Mouse (Mus musculus): ENCODE results near the gene Cachd1. TPM values are rescaled to one million over a fixed set of nuclear protein-coding genes. Genes with fewer than 3 reads are reported as not detected.
A peak's percentile ranks its signal among the peaks of the same experiment; 100 is the strongest.

Cachd1 gene
- polyA plus RNA-seq, 1 experiment from 2014 or later, result 12.2 TPM

DNA sequence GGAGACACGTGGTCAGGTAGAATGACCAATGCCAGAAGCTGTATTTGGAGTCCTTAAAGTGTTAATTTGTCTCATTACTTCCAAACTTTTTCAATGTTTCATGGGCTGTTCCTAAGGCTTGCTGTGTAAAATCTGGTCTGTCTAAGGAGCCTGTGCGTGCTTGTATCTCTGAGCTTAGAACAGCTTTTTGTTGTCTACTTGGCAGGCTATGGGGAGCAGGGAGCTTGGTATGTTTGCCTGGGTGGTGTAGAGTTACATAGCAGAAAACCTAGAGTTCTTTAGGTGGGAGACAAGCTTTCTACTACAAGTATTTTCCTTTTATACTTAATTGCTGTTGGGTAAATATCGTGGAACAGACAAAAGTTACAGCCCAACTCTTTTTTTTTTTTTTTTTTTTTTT is 150.1 kb downstream of the Cachd1 start:
- Histone ChIP-seq H3K36me3 (ENCODE audit: insufficient read depth, low read length) (no peaks in the 10 kb centered on the region), H3K4me2 (ENCODE audit: low read length) (no peak overlapping the region), H3K9ac (ENCODE audit: low read depth, low read length) (no peak overlapping the region), H3K27ac (peak overlapping the region; percentile 31; the same call in 1 of the 2 replicates), H3K4me1 (replicated peaks; ENCODE audit: insufficient read depth, low read length) (peaks cover 8% of the 10 kb centered on the region), H3K27me3 (ENCODE audit: insufficient read depth, low read length) (no peaks in the 10 kb centered on the region), H3K9me3 (replicated peaks; ENCODE audit: low read length) (no peaks in the 10 kb centered on the region), H3K4me3 (replicated peaks; ENCODE audit: low read depth, low read length) (no peak overlapping the region)
- no peak for TF ChIP-seq CTCF (IDR thresholded peaks at IDR 0.05; ENCODE audit: low read depth)
- peak; percentile 84 for DNase-seq (ENCODE audit: low spot score)
- no peak; the same call in 1 of the 2 replicates for ATAC-seq (replicated peaks; ENCODE audit: low FRiP score, low read depth)
- 25% methylated on average over 3 of the region's 3 CpGs for WGBS

DNA sequence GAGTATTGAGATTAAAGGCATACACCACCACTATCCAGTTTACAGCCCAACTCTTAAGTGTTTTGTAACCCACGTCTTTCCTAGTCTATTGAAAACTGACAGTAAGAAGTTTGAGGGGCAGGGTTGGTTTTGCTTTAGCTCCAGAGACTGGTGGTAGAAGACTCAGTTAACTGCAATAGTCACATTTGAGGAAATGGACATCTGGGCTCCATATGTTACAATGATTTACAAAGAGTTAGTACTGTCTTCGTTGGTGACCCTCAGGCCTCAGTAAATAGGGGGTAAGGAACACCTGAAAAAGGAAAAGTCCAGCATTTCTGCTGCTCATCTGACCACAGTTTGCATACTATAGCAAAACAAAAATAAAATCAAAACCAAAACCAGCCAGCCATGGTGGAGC is 150.6 kb downstream of the Cachd1 start:
- no peaks in the 10 kb centered on the region for H3K36me3 ChIP-seq (ENCODE audit: insufficient read depth, low read length)
- peak overlapping the region; percentile 31; the same call in 1 of the 2 replicates for H3K27ac ChIP-seq
- H3K9me3 ChIP-seq (replicated peaks; ENCODE audit: low read length), result no peaks in the 10 kb centered on the region
- no peak for TF ChIP-seq CTCF (IDR thresholded peaks at IDR 0.05; ENCODE audit: low read depth)
- 37% methylated on average over 2 of the region's 2 CpGs for WGBS
- peaks cover 8% of the 10 kb centered on the region for H3K4me1 ChIP-seq (replicated peaks; ENCODE audit: insufficient read depth, low read length)
- H3K27me3 ChIP-seq (ENCODE audit: insufficient read depth, low read length), result no peaks in the 10 kb centered on the region
- no peak overlapping the region for H3K4me2 ChIP-seq (ENCODE audit: low read length)
- ATAC-seq (replicated peaks; ENCODE audit: low FRiP score, low read depth) (no peak), DNase-seq (ENCODE audit: low spot score) (no peak)
- no peak overlapping the region for H3K4me3 ChIP-seq (replicated peaks; ENCODE audit: low read depth, low read length)
- no peak overlapping the region for H3K9ac ChIP-seq (ENCODE audit: low read depth, low read length)

DNA sequence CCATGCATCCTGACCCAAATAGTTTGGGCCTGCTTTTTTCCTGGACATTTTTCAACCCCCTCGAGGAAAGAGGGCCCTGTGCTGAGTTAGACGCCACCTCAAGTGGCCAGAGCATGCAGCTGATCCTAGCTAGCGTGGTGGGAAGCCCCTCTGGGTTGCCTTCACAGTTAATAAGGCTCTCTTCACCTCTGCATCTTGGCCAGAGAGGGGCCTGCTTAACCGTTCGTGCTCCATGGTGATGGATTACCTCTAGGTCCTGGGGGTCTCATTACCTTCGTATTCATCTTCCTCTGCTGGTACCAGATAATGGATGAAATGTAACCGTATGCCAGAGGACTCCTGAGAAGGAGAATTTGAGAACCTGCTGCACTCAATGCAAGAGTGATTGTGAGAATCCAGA is 167.2 kb downstream of the Cachd1 start:
- H3K4me3 ChIP-seq (replicated peaks; ENCODE audit: low read depth, low read length), result no peak overlapping the region
- 0 out of 2 replicates have a peak, but pooled peaks cover 2% of the 10 kb centered on the region for H3K4me1 ChIP-seq (replicated peaks; ENCODE audit: insufficient read depth, low read length)
- no peak overlapping the region for H3K9ac ChIP-seq (ENCODE audit: low read depth, low read length)
- no peak overlapping the region for H3K27ac ChIP-seq
- peaks cover 4% of the 10 kb centered on the region; the same call in 1 of the 2 replicates for H3K36me3 ChIP-seq (ENCODE audit: insufficient read depth, low read length)
- DNase-seq (ENCODE audit: low spot score) (peak; percentile 27), ATAC-seq (replicated peaks; ENCODE audit: low FRiP score, low read depth) (no peak)
- H3K9me3 ChIP-seq (replicated peaks; ENCODE audit: low read length), result no peaks in the 10 kb centered on the region
- H3K4me2 ChIP-seq (ENCODE audit: low read length), result no peak overlapping the region
- no peak for TF ChIP-seq CTCF (IDR thresholded peaks at IDR 0.05; ENCODE audit: low read depth)
- no peaks in the 10 kb centered on the region for H3K27me3 ChIP-seq (ENCODE audit: insufficient read depth, low read length)
- 31% methylated on average over 7 of the region's 7 CpGs for WGBS

DNA sequence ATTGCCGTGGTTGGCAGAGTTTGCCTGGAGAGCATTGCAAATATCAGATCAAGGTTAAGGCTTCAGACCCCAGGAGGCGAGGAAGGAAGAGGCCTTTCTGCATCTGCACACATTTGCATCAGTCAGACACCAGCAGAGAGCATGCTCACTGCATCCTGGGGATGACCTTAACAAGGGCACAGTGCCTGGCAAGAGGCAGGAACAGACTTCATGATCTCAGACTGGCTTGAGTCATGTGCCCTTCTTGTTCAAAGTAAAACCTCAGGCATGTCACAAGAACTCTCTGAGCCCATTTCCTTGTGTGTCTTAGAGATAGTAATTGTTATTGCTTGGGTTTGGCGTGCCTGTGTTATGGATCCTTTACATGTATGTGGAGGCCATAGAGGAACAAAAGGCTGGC is 167.8 kb downstream of the Cachd1 start:
- Histone ChIP-seq H3K36me3 (ENCODE audit: insufficient read depth, low read length) (no peaks in the 10 kb centered on the region; the same call in 1 of the 2 replicates), H3K4me1 (replicated peaks; ENCODE audit: insufficient read depth, low read length) (peaks cover 7% of the 10 kb centered on the region; the same call in 1 of the 2 replicates), H3K27me3 (ENCODE audit: insufficient read depth, low read length) (no peaks in the 10 kb centered on the region), H3K9ac (ENCODE audit: low read depth, low read length) (no peak overlapping the region), H3K4me2 (ENCODE audit: low read length) (no peak overlapping the region), H3K27ac (no peak overlapping the region), H3K4me3 (replicated peaks; ENCODE audit: low read depth, low read length) (no peak overlapping the region), H3K9me3 (replicated peaks; ENCODE audit: low read length) (no peaks in the 10 kb centered on the region)
- no peak for ATAC-seq (replicated peaks; ENCODE audit: low FRiP score, low read depth)
- DNase-seq (ENCODE audit: low spot score), result no peak
- WGBS, result 65% methylated on average over 3 of the region's 3 CpGs
- no peak for TF ChIP-seq CTCF (IDR thresholded peaks at IDR 0.05; ENCODE audit: low read depth)

DNA sequence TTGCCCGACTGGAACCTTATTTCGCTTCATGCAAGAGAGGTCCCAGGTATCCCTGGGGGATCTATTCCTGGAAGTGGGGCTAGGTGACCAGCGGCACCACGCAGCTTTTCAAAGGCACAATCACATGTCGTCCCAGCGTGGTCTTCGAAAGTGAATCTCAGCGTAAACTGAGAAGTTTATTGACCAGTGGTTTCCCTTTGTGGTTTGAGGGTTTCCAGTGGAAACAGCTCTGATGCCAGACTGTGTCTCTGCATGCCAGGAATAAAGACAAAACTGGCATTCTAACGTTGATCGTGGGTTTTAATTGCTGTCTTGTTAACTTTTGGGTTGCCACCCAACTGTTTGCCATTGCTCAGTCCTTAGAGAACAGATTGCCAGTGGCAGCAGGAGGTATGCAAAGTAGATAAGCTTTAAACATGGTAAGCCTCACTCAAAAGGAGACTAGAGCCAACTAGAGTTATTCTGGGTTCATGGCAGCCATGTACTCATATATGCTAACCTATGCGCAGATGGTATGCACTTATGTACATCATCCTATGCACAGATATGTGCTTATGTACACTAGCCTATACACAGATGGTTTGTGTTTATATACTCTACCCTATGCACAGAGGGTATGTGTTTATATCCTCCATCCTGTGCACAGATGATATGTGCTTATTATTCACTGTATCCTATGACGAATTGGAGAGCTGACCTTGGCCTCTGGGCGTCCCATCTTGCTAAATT is 168.9 kb downstream of the Cachd1 start:
- no peak for ATAC-seq (replicated peaks; ENCODE audit: low FRiP score, low read depth)
- TF ChIP-seq CTCF (IDR thresholded peaks at IDR 0.05; ENCODE audit: low read depth), result no peak
- 77% methylated on average over 13 of the region's 13 CpGs for WGBS
- no peaks in the 10 kb centered on the region; the same call in 1 of the 2 replicates for H3K36me3 ChIP-seq (ENCODE audit: insufficient read depth, low read length)
- no peaks in the 10 kb centered on the region for H3K9me3 ChIP-seq (replicated peaks; ENCODE audit: low read length)
- DNase-seq (ENCODE audit: low spot score), result no peak
- no peak overlapping the region for H3K9ac ChIP-seq (ENCODE audit: low read depth, low read length)
- no peak overlapping the region for H3K27ac ChIP-seq
- no peaks in the 10 kb centered on the region for H3K27me3 ChIP-seq (ENCODE audit: insufficient read depth, low read length)
- H3K4me1 ChIP-seq (replicated peaks; ENCODE audit: insufficient read depth, low read length), result peaks cover 9% of the 10 kb centered on the region; the same call in 1 of the 2 replicates
- H3K4me2 ChIP-seq (ENCODE audit: low read length), result no peak overlapping the region
- no peak overlapping the region for H3K4me3 ChIP-seq (replicated peaks; ENCODE audit: low read depth, low read length)

DNA sequence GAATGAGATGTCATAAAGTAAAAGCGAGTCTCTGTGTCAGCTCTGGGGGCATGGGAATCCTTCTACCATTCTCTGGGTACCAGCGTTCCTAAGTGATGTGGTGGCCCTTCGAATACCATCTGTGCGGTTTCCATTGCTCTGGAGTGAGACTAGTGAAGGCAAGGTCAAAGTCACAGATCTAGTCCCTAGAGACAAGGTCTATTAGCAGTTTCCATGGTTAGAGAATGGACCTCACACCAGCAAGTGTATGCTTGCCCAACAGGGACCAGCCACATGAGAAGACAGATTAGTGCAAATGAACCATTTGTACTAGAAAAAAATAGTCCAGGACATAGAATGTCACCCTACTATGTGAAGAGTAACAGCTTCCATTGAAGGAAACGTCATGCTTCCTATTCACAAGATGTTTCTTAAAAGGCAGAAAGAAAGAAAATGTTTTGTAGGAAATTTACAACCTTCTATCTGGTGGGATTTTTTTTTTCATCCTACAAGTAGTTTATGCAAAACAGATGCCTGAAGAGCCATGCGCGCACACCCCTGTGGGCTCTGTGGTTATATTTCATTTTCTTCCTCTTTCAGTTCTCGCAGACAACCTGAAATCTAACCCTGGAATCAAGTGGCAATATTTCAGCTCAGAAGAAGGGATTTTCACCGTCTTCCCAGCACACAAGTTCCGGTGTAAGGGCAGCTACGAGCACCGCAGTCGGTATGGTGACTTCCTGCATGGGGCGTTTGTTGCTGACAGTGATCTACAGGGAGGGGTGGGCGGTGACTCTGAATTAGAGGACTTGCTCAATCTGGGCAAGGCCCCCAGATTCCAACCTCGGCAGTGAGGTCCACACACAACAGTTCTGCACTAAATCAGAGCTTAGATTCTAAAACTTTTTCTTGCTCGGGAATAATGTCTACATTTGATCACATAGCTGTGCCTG is 172.3 kb downstream of the Cachd1 start:
- peak overlapping the region; percentile 31; the same call in 1 of the 2 replicates for H3K4me2 ChIP-seq (ENCODE audit: low read length)
- peak; percentile 81 for DNase-seq (ENCODE audit: low spot score)
- H3K4me3 ChIP-seq (replicated peaks; ENCODE audit: low read depth, low read length), result no peak overlapping the region
- TF ChIP-seq CTCF (IDR thresholded peaks at IDR 0.05; ENCODE audit: low read depth), result no peak
- no peak overlapping the region for H3K9ac ChIP-seq (ENCODE audit: low read depth, low read length)
- WGBS, result 45% methylated on average over 17 of the region's 17 CpGs
- no peak overlapping the region; the same call in 1 of the 2 replicates for H3K27ac ChIP-seq
- peaks cover 9% of the 10 kb centered on the region; the same call in 1 of the 2 replicates for H3K4me1 ChIP-seq (replicated peaks; ENCODE audit: insufficient read depth, low read length)
- no peaks in the 10 kb centered on the region for H3K9me3 ChIP-seq (replicated peaks; ENCODE audit: low read length)
- H3K27me3 ChIP-seq (ENCODE audit: insufficient read depth, low read length), result no peaks in the 10 kb centered on the region
- no peak; the same call in 1 of the 2 replicates for ATAC-seq (replicated peaks; ENCODE audit: low FRiP score, low read depth)
- peaks cover 6% of the 10 kb centered on the region; the same call in 1 of the 2 replicates for H3K36me3 ChIP-seq (ENCODE audit: insufficient read depth, low read length)

All from kidney, postnatal 0 days (tissue).